In the genomic region with DNA sequence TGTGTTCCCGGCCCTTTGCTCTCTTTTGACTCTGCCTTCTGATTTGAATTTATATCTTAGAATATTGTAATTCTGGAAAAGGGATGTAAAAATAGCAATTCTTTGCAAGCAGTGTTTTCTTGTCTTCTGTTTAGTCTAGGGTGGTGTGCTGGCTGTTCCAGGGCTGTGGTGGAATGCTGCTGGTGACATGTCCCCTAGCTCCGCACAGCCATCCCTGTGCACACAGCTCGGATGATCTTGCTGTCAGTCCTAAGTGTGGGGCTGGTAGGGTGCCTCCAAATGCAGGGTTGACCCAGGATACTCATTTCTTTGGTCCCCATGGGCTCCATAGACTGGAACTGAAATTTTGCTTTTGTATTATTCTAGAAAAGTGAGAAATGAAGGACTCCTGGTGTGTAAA, we compare ENCODE assay signal across 22 mouse cellular contexts.
"Had no signal": no experiment of that assay in that cellular context is flagged by ENCODE, and none has a peak within 500 bp of the region (broad histone marks: within the 10 kb centered on the region; RNA-seq: fewer than 3 reads in every experiment).

No protein-coding gene starts in this region.

- ATAC-seq: hindbrain, embryonic 16.5 days; inflammation-experienced regulatory T-cells, adult 6 months; intestine, embryonic 15.5 days; intestine, postnatal 0 days had no signal

- H3K27me3 ChIP-seq: heart, embryonic 12.5 days; hindbrain, embryonic 12.5 days; intestine, embryonic 15.5 days; limb, embryonic 12.5 days had no signal

- H3K36me3 ChIP-seq: heart, embryonic 12.5 days; hindbrain, embryonic 10.5 days; hindbrain, embryonic 12.5 days; intestine, embryonic 15.5 days; limb, embryonic 10.5 days; limb, embryonic 12.5 days had no signal

- H3K27ac ChIP-seq: heart, adult 2 months; hindbrain, embryonic 10.5 days; hindbrain, embryonic 12.5 days; hindbrain, embryonic 14.5 days; intestine, embryonic 15.5 days; layer of hippocampus, adult 2 months; left cerebral cortex, adult 2 months; limb, embryonic 10.5 days; limb, embryonic 12.5 days had no signal

- H3K4me1 ChIP-seq: heart, embryonic 12.5 days; hindbrain, embryonic 10.5 days; hindbrain, embryonic 12.5 days; intestine, embryonic 15.5 days had no signal

- H3K4me3 ChIP-seq: gastrocnemius, adult 2 months; heart, adult 2 months; heart, embryonic 12.5 days; hindbrain, embryonic 10.5 days; hindbrain, embryonic 12.5 days; intestine, embryonic 15.5 days; layer of hippocampus, adult 2 months; left cerebral cortex, adult 2 months; limb, embryonic 10.5 days; limb, embryonic 12.5 days had no signal

- DNase-seq: gastrocnemius, adult 2 months; gastrocnemius, postnatal 10 days; gastrocnemius, postnatal 25 days; heart, adult 2 months; heart, postnatal 10 days; heart, postnatal 4 days; kidney, adult 18-20 months; kidney, adult 8-10 months; kidney, postnatal 25 days; liver had no signal

- H3K4me2 ChIP-seq: heart, embryonic 12.5 days; hindbrain, embryonic 12.5 days; hindbrain, embryonic 14.5 days; intestine, embryonic 15.5 days; limb, embryonic 12.5 days had no signal

- H3K9me3 ChIP-seq: hindbrain, embryonic 10.5 days; intestine, embryonic 15.5 days; limb, embryonic 10.5 days; limb, embryonic 12.5 days had no signal

- H3K9ac ChIP-seq: heart, embryonic 12.5 days; hindbrain, embryonic 12.5 days; hindbrain, embryonic 14.5 days; intestine, embryonic 15.5 days; limb, embryonic 12.5 days had no signal
